Mouse (Mus musculus) small intestine, adult 2 months (tissue): ENCODE measurements around the gene Wrap53. TPM values are rescaled to one million over a fixed set of nuclear protein-coding genes. Genes with fewer than 3 reads are reported as not detected.
"Not testable (repeated sequence)": the region's sequence is repeated elsewhere in the genome, so short reads cannot be mapped to it uniquely, and the experiment has no call there.

ENCODE experiments used
- H3K27ac ChIP-seq: fragments of 200-500 bp; 2 replicates; pipeline ENCODE4 v1.5.1; 2012; ENCODE audit warnings: low read depth, low read length, control low read depth, inconsistent platforms; ENCODE audit not compliant: insufficient read depth
- H3K27me3 ChIP-seq: fragments of 200-500 bp; 2 replicates; pipeline ENCODE4 v1.6.1; 2012; ENCODE audit warnings: mild to moderate bottlenecking, moderate library complexity, low read length, inconsistent platforms; ENCODE audit not compliant: control insufficient read depth, insufficient read depth
- H3K36me3 ChIP-seq: fragments of 200-500 bp; 2 replicates; pipeline ENCODE4 v1.6.1; 2012; ENCODE audit warnings: mild to moderate bottlenecking, low read length, control low read depth, inconsistent platforms; ENCODE audit not compliant: control insufficient read depth, insufficient read depth
- H3K4me1 ChIP-seq: fragments of 200-500 bp; 2 replicates; pipeline ENCODE4 v1.6.1; 2012; ENCODE audit warnings: low read length, inconsistent platforms, mixed read lengths; ENCODE audit not compliant: control insufficient read depth, insufficient read depth, insufficient read length
- H3K4me3 ChIP-seq: fragments of 200-500 bp; 2 replicates; pipeline ENCODE4 v1.5.1; 2012; ENCODE audit warnings: low read depth, mild to moderate bottlenecking, control low read depth, inconsistent platforms, low read length, moderate library complexity
- CTCF ChIP-seq: fragments of 200-500 bp; IDR thresholded peaks from 2 replicates; pipeline ENCODE4 v1.5.1; 2012; ENCODE audit warnings: low read depth, mild to moderate bottlenecking, control low read depth, inconsistent platforms, low read length, moderate library complexity, mixed read lengths; ENCODE audit not compliant: insufficient replicate concordance, insufficient read length; ENCODE audit errors: extremely low read depth
- POLR2A ChIP-seq: fragments of 200-500 bp; IDR thresholded peaks from 2 replicates; pipeline ENCODE4 v1.6.1; 2012; ENCODE audit warnings: low read depth, mild to moderate bottlenecking, control low read depth, inconsistent platforms, low read length, moderate library complexity
- WGBS: fragments of 180-500 bp; shearing (Covaris S2); methylation state at CpG from one replicate; pipeline ENCODE4 v1.1.7; 2018; 5-methylcytosine and 5-hydroxymethylcytosine counted together
- polyA plus RNA-seq: library from polyadenylated mRNA; depleted of rRNA; stranded (reverse); fragments of >200 nt; gene quantifications from 2 replicates; pipeline ENCODE4 v1.2.3, GENCODE M21; 2012

Wrap53 gene
- polyA plus RNA-seq, 1 experiment = 20.2 TPM

DNA sequence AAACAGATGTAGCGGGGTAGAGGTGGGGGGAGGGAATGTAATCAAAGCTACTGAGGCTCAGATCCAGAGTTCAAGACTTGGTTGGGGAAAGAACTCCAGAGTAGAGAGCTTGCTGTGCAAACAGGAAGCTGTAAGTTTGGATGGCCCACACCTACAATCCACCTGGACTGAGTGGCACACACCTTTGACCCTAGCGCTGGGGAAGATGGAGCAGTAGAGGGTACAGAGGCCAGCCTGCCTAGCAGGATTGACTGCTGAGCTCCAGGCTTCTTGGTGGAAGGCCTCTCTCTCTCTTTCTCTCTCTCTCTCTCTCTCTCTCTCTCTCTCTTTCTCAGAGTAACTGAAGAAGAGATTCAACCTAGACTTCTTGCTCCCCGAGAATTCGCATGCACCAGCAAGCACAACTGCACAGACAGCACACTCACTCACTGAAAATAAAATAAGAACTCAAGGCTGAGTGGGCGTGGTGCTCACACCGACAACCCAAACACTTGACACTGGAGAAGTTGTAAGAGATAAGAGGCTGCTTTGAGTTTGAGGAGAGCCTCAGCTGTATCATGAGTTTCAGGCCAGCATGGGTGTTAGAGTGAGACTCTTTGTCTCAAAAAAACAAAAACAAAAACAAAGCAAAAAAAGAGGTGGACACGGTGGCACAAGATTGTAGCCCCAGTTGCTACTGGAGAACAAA is 40.5 kb upstream of the Wrap53 start:
- Histone ChIP-seq H3K4me1 (peaks cover 12% of the 10 kb centered on the region), H3K27ac (peak overlapping the region; percentile 42), H3K27me3 (no peaks in the 10 kb centered on the region), H3K4me3 (no peak overlapping the region), H3K36me3 (no peaks in the 10 kb centered on the region)
- TF ChIP-seq POLR2A = no peak
- no peak for TF ChIP-seq CTCF
- 39% methylated on average over 7 of the region's 7 CpGs for WGBS

DNA sequence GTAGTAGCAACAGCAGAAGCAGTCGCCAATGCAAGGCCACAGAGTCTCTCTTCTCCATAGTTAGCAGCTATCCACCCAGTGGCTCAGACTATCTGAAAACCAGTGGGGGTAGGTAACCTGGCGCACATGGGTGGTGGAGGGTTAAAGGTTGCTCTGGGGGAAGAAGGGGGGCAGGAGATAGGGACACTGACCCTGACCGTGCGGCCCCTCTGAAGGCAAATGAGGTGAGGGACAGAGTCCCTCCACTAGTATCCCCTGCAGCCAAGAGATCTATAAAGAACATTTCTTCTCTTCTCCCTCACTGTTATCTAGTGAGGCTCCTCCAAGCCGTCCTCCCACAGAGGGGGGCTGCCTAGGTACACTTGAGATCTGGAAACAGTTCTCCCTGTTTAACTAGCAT is 37.8 kb upstream of the Wrap53 start, which contains the start of gene Shbg:
Gene Shbg, minus strand, starts transcription at position 101 of the 400 bp plus-strand sequence.
- H3K27ac ChIP-seq = no peak within 1 kb of the TSS

DNA sequence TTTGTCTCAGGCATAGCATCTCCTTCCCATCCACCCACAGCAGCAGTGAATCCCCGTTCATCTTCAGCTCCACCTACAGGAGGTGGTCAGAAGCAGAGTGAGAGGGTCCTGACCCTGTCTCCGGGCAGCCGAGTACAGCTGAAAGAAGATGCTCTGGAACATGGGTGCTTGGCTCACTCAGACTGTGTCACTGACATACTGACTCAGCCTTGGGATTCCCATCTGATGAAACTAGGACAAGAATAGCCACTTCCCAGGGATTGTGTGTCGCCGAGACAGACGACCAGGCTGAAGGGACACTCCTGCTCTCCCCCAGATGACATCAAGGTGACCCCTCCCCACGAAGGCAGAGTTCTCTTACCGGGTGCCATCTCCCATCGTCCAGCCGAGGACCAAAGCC is 36.7 kb upstream of the Wrap53 start:
- 51% methylated on average over 10 of the region's 10 CpGs for WGBS
- peaks cover 10% of the 10 kb centered on the region; the same call in 1 of the 2 replicates for H3K4me1 ChIP-seq
- TF ChIP-seq POLR2A = no peak

More for the DNA sequence above, 37.8 kb upstream of the Wrap53 start, which contains the start of gene Shbg:
- no peaks in the 10 kb centered on the region for H3K27me3 ChIP-seq
- no peak within 1 kb of the TSS for H3K4me3 ChIP-seq
- 55% methylated on average over 5 of the region's 5 CpGs for WGBS
- H3K4me1 ChIP-seq = peaks cover 12% of the 10 kb centered on the region; the same call in 1 of the 2 replicates
- no peak for TF ChIP-seq CTCF
- TF ChIP-seq POLR2A = no peak
- no peaks in the 10 kb centered on the region for H3K36me3 ChIP-seq

DNA sequence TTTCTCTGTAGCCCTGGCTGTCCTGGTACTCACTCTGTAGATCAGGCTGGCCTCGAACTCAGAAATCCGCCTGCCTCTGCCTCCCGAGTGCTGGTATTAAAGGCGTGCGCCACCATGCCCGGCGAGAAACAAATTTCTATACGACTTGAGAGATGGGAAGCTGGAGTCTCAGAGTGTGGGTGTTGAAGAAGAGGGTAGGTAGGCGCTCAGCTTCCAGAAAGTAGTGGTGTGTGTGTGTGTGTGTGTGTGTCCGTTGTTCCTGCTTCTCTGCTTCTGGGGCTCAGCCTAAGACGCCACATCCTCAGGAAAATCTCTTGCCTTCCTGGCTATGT is 34.2 kb upstream of the Wrap53 start:
- H3K4me3 ChIP-seq, H3K4me1 ChIP-seq, H3K27me3 ChIP-seq, H3K36me3 ChIP-seq, H3K27ac ChIP-seq: not testable (repeated sequence)
- WGBS = 45% methylated on average over 11 of the region's 11 CpGs

More for the DNA sequence above, 36.7 kb upstream of the Wrap53 start:
- Histone ChIP-seq H3K36me3 (no peaks in the 10 kb centered on the region), H3K27ac (no peak overlapping the region), H3K27me3 (no peaks in the 10 kb centered on the region), H3K4me3 (no peak overlapping the region)

DNA sequence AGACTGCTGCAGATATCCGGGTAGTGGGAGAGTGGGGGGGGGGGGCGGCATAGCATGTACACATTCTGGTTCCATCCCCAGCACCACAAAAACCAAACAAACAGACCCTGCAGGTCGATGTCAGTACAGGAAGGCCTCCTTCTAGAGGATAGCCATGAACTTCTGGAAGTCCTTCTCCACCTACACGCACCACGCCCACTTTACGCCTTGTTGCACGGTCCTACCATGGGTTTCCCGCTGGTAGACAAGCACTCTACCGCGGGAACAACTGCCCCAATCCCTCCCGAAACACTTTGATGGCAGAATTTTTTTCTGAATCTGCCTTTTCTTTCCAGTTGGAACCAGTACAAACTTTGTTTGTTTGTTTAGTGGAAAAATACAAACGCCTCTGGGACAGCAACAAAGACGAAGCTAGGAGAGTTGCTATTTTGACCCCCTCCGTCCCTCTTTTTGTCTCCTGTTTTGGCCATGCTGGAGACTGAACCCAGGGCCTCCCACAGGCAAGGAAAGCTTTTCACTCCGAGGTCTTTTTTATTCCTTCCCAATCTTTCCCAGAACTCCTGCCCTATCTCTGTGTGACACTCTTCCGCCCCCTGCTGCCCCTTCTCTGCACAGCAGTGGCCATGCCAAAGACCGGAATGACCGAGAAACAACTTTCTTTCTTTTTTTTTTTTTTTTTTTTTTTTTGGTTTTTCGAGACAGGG is 33.6 kb upstream of the Wrap53 start:
- peak overlapping the region; percentile 22 for H3K4me3 ChIP-seq
- no peaks in the 10 kb centered on the region for H3K4me1 ChIP-seq
- WGBS = 6% methylated on average over 19 of the region's 19 CpGs
- H3K27me3 ChIP-seq = no peaks in the 10 kb centered on the region
- no peaks in the 10 kb centered on the region for H3K36me3 ChIP-seq
- no peak overlapping the region for H3K27ac ChIP-seq
- TF ChIP-seq POLR2A (no peak), CTCF (peak; percentile 84)

DNA sequence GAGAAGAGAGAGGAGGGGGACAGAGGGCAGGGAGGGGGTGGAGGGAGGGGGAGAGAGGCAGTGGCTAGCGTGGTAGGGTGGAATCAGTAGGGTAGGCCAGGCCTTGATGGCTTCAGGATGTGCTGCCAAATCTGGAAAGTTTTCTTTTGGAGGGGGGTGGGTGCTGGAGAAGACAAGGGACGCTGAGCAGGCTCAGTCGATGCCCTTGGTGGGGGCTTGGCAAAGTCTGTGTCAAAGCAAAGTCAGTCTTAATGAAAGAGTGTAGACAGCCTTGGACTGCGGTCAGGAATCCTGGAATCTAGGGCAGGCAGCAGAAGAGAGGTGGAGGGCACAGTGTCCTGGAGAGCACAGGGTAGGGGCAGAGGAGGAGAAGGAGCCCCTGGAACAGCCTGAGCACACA is 30.8 kb upstream of the Wrap53 start:
- Histone ChIP-seq H3K27ac (no peak overlapping the region), H3K4me1 (peaks cover 5% of the 10 kb centered on the region; the same call in 1 of the 2 replicates), H3K36me3 (no peaks in the 10 kb centered on the region), H3K4me3 (no peak overlapping the region), H3K27me3 (no peaks in the 10 kb centered on the region; the same call in 1 of the 2 replicates)
- TF ChIP-seq POLR2A = no peak
- no peak for TF ChIP-seq CTCF
- 60% methylated on average over 4 of the region's 4 CpGs for WGBS

DNA sequence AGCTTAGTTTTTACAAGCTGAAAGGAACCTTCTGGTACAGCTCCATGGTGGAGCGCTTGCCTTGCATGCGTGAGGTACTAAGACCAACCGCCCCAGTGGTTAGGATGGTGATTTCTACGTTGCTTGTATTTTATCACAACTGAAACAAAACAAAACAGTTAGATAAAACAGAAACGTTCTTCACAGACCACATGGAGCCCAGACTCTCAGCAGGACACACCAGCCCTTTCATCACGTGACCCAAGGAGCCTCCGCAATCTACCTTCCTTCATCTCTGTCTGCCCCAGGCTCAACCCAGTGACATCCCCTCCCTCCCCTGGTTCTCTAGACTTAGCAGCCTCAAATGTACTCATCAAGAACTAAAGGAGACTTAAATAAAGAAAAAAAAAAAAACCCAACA is 29.4 kb upstream of the Wrap53 start:
- H3K4me3 ChIP-seq = no peak overlapping the region
- WGBS = 63% methylated on average over 7 of the region's 7 CpGs
- TF ChIP-seq CTCF (no peak), POLR2A (no peak)
- H3K4me1 ChIP-seq = peaks cover 11% of the 10 kb centered on the region
- no peaks in the 10 kb centered on the region for H3K36me3 ChIP-seq
- no peak overlapping the region for H3K27ac ChIP-seq
- H3K27me3 ChIP-seq = peaks cover 10% of the 10 kb centered on the region
